ENCODE assay signal across 9 mouse cellular contexts in the genomic region with DNA sequence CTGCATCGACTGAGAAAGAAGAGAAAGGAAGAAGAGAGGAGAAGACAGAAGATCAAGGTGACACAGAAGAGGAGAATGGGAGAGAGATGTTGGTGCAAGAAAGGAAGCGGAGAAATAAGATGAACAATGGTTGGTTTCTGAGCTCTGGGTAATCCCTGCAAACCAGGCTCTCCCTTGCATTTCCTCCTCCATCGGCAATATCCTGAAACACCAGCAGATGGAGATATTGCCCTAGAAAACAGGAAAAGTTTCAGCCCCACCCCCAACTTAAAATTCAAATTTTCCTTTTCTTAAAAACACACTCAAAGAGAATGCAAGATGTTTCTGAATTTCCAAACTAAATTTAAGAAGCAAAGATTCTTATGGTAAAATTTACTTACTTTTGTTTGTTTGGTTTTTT. TPM values are rescaled to one million over a fixed set of nuclear protein-coding genes. Genes with fewer than 3 reads are reported as not detected.
DNase-seq lines count a peak whose midpoint lies in the region; ATAC-seq and TF ChIP-seq lines count a peak whose summit lies in the region.
"Had no signal": no experiment of that assay in that cellular context is flagged by ENCODE, and none has a peak within 500 bp of the region (broad histone marks: within the 10 kb centered on the region; RNA-seq: fewer than 3 reads in every experiment).

No protein-coding gene starts in this region.

- H3K9me3 ChIP-seq in heart, embryonic 12.5 days (replicated peaks), result no peaks in the 10 kb centered on the region
- H3K9me3 ChIP-seq in embryonic facial prominence, embryonic 14.5 days (ENCODE audit: control insufficient read depth, low read length), result no peaks in the 10 kb centered on the region
- no peaks in the 10 kb centered on the region for H3K9me3 ChIP-seq in midbrain, embryonic 14.5 days (ENCODE audit: control insufficient read depth, low read length)
- H3K9me3 ChIP-seq: embryonic facial prominence, embryonic 12.5 days had no signal

- H3K27ac ChIP-seq in heart, embryonic 12.5 days (ENCODE audit: poor library complexity, severe bottlenecking), result no peak overlapping the region
- no peak overlapping the region for H3K27ac ChIP-seq in embryonic facial prominence, embryonic 14.5 days (replicated peaks; ENCODE audit: low read depth, low read length)
- H3K27ac ChIP-seq in layer of hippocampus, adult 2 months, result no peak overlapping the region
- H3K27ac ChIP-seq in midbrain, embryonic 14.5 days (replicated peaks; ENCODE audit: low read depth, low read length), result no peak overlapping the region
- H3K27ac ChIP-seq: embryonic facial prominence, embryonic 12.5 days had no signal

- H3ac ChIP-seq in C2C12 (ENCODE audit: control insufficient read depth, insufficient read length, low read depth), result no peak overlapping the region

- no peaks in the 10 kb centered on the region; the same call in 1 of the 2 replicates for H3K36me3 ChIP-seq in heart, embryonic 12.5 days
- H3K36me3 ChIP-seq in C2C12 (ENCODE audit: control insufficient read depth, insufficient read depth), result no peaks in the 10 kb centered on the region
- H3K36me3 ChIP-seq in embryonic facial prominence, embryonic 14.5 days (ENCODE audit: control insufficient read depth, insufficient read depth, low read length), result no peaks in the 10 kb centered on the region
- no peaks in the 10 kb centered on the region for H3K36me3 ChIP-seq in midbrain, embryonic 14.5 days (ENCODE audit: control insufficient read depth, insufficient read depth, low read length)
- H3K36me3 ChIP-seq: embryonic facial prominence, embryonic 12.5 days had no signal

- H3K9ac ChIP-seq in heart, embryonic 12.5 days, result no peak overlapping the region
- H3K9ac ChIP-seq in embryonic facial prominence, embryonic 14.5 days (ENCODE audit: low read depth, low read length), result no peak overlapping the region
- no peak overlapping the region for H3K9ac ChIP-seq in midbrain, embryonic 14.5 days (replicated peaks; ENCODE audit: low read length)
- H3K9ac ChIP-seq: embryonic facial prominence, embryonic 12.5 days had no signal

- H3K79me2 ChIP-seq in C2C12 (ENCODE audit: control insufficient read depth, insufficient read depth), result peaks cover 32% of the 10 kb centered on the region

- H3K4me1 ChIP-seq in heart, embryonic 12.5 days (replicated peaks), result peaks cover 27% of the 10 kb centered on the region
- peaks cover 11% of the 10 kb centered on the region; the same call in 1 of the 2 replicates for H3K4me1 ChIP-seq in embryonic facial prominence, embryonic 14.5 days (ENCODE audit: control insufficient read depth, insufficient read depth, low read length)
- peaks cover 23% of the 10 kb centered on the region for H3K4me1 ChIP-seq in midbrain, embryonic 14.5 days (ENCODE audit: control insufficient read depth, insufficient read depth, low read length)

- peak; percentile 2 for TF ChIP-seq CTCF in C2C12 (IDR thresholded peaks at IDR 0.05; ENCODE audit: control insufficient read depth, insufficient read depth, insufficient read length)
- TF ChIP-seq CTCF in layer of hippocampus, adult 2 months (conservative IDR thresholded peaks at IDR 0.05), result peak; percentile 91

- peak; percentile 25 to 70 for DNase-seq in heart, adult 9 months (ENCODE audit: low spot score in 2 of 2)
- DNase-seq in adipocyte (ENCODE audit: low spot score), result peak; percentile 78
- peak; percentile 41 for DNase-seq in embryonic facial prominence, embryonic 14.5 days (ENCODE audit: low spot score)
- DNase-seq in layer of hippocampus, adult 2 months (ENCODE audit: low spot score in 2 of 2), result peak; percentile 51 to 74
- peak; percentile 84 for DNase-seq in midbrain, embryonic 14.5 days
- DNase-seq in yolk sac, embryonic 10.5 days (ENCODE audit: low spot score), result peak; percentile 26

- H3K4me2 ChIP-seq in heart, embryonic 12.5 days, result no peak overlapping the region
- H3K4me2 ChIP-seq in embryonic facial prominence, embryonic 14.5 days (ENCODE audit: low read depth, low read length), result no peak overlapping the region
- no peak overlapping the region for H3K4me2 ChIP-seq in midbrain, embryonic 14.5 days (ENCODE audit: low read length)
- H3K4me2 ChIP-seq: embryonic facial prominence, embryonic 12.5 days had no signal

- WGBS in heart, embryonic 12.5 days, result 6% methylated on average over 3 of the region's 3 CpGs
- WGBS in embryonic facial prominence, embryonic 14.5 days, result 8% methylated on average over 3 of the region's 3 CpGs
- WGBS in midbrain, embryonic 14.5 days, result 3% methylated on average over 3 of the region's 3 CpGs

- no peak overlapping the region for H3K4me3 ChIP-seq in heart, embryonic 12.5 days
- no peak overlapping the region for H3K4me3 ChIP-seq in C2C12 (ENCODE audit: insufficient read depth, poor library complexity, severe bottlenecking)
- H3K4me3 ChIP-seq in embryonic facial prominence, embryonic 14.5 days (ENCODE audit: low read depth, low read length), result no peak overlapping the region
- H3K4me3 ChIP-seq in layer of hippocampus, adult 2 months, result no peak overlapping the region
- H3K4me3 ChIP-seq in midbrain, embryonic 14.5 days (replicated peaks; ENCODE audit: low read depth, low read length), result no peak overlapping the region
- H3K4me3 ChIP-seq: embryonic facial prominence, embryonic 12.5 days had no signal

- no peak for ATAC-seq in heart, embryonic 12.5 days (ENCODE audit: insufficient number of reproducible peaks, low FRiP score)
- ATAC-seq in embryonic facial prominence, embryonic 14.5 days (ENCODE audit: low read depth), result no peak
- no peak for ATAC-seq in midbrain, embryonic 14.5 days (ENCODE audit: low FRiP score, low TSS enrichment)

- H3K79me3 ChIP-seq in C2C12 (ENCODE audit: low read depth), result peaks cover 19% of the 10 kb centered on the region

- H3K27me3 ChIP-seq in heart, embryonic 12.5 days (replicated peaks), result no peaks in the 10 kb centered on the region
- H3K27me3 ChIP-seq in C2C12 (ENCODE audit: control insufficient read depth, insufficient read depth, insufficient read length), result no peaks in the 10 kb centered on the region
- H3K27me3 ChIP-seq in embryonic facial prominence, embryonic 14.5 days (replicated peaks; ENCODE audit: control insufficient read depth, insufficient read depth, low read length), result no peaks in the 10 kb centered on the region
- no peaks in the 10 kb centered on the region for H3K27me3 ChIP-seq in midbrain, embryonic 14.5 days (ENCODE audit: control insufficient read depth, insufficient read depth, low read length)
- H3K27me3 ChIP-seq: embryonic facial prominence, embryonic 12.5 days had no signal

TF ChIP-seq in C2C12, 6 proteins besides CTCF, POLR2A, EP300 and RAD21:
- TF ChIP-seq FOSL1 (IDR thresholded peaks at IDR 0.05; ENCODE audit: insufficient read depth, low read length, poor library complexity, severe bottlenecking) (no peak), USF1 (IDR thresholded peaks at IDR 0.05; ENCODE audit: low read depth) (no peak), MYOG (IDR thresholded peaks at IDR 0.05; ENCODE audit: control insufficient read depth, extremely low read depth, insufficient read length) (no peak), MYOD1 (IDR thresholded peaks at IDR 0.05; ENCODE audit: control insufficient read depth, insufficient read length, low read depth) (no peak), CEBPB (IDR thresholded peaks at IDR 0.05; ENCODE audit: low read depth) (no peak), MAX (IDR thresholded peaks at IDR 0.05) (no peak)

RNA-seq across cellular contexts. Expression of a gene that starts 2.8 kb away (rescaled TPM):
- 52.1 and 63.0 TPM in 2 replicates for polyA plus RNA-seq in heart, embryonic 12.5 days (2016; fragmentation: Nextera tagmentation; extraction: Ambion mirVana)
- 29.0 TPM for polyA plus RNA-seq in C2C12 (2012; fragmentation: generic; extraction: Trizol)
- 33.4 and 33.7 TPM in 2 replicates for polyA plus RNA-seq in embryonic facial prominence, embryonic 14.5 days (2014; fragmentation: Nextera tagmentation; extraction: Ambion mirVana)
- total RNA-seq in layer of hippocampus, adult 2 months (2021), result 10 to 100 TPM; 11.3 to 12.8 TPM
- polyA plus RNA-seq in midbrain, embryonic 14.5 days (2014; fragmentation: Nextera tagmentation; extraction: Ambion mirVana), result 33.3 and 39.6 TPM in 2 replicates

RNA-seq across cellular contexts. Expression of a gene that starts 3.4 kb away (rescaled TPM):
- polyA plus RNA-seq in heart, embryonic 12.5 days (2016; fragmentation: Nextera tagmentation; extraction: Ambion mirVana), result 19.5 and 20.4 TPM in 2 replicates
- 4.7 TPM for polyA plus RNA-seq in C2C12 (2012; fragmentation: generic; extraction: Trizol)
- 21.0 and 22.4 TPM in 2 replicates for polyA plus RNA-seq in embryonic facial prominence, embryonic 14.5 days (2014; fragmentation: Nextera tagmentation; extraction: Ambion mirVana)
- 10 to 100 TPM in 1 of 2 experiments, 1 to 10 TPM in 1; 9.3 to 10.1 TPM for total RNA-seq in layer of hippocampus, adult 2 months (2021)
- 45.7 and 55.5 TPM in 2 replicates for polyA plus RNA-seq in midbrain, embryonic 14.5 days (2014; fragmentation: Nextera tagmentation; extraction: Ambion mirVana)

RNA-seq across cellular contexts. Expression of a gene that starts 34.4 kb away (rescaled TPM):
- 89.0 and 89.3 TPM in 2 replicates for polyA plus RNA-seq in heart, embryonic 12.5 days (2016; fragmentation: Nextera tagmentation; extraction: Ambion mirVana)
- 24.0 TPM for polyA plus RNA-seq in C2C12 (2012; fragmentation: generic; extraction: Trizol)
- polyA plus RNA-seq in embryonic facial prominence, embryonic 14.5 days (2014; fragmentation: Nextera tagmentation; extraction: Ambion mirVana), result 40.7 and 48.6 TPM in 2 replicates
- total RNA-seq in layer of hippocampus, adult 2 months (2021), result 10 to 100 TPM; 26.2 to 29.2 TPM
- polyA plus RNA-seq in midbrain, embryonic 14.5 days (2014; fragmentation: Nextera tagmentation; extraction: Ambion mirVana), result 18.2 and 20.7 TPM in 2 replicates

Comparison
In these comparisons a context has a peak if more than half of its experiments do, and no peak if none do; other contexts are left out.
1. DNase-seq: peak in every context shown above with its lines; median percentile 84 in midbrain, embryonic 14.5 days; 78 in adipocyte; 62 in layer of hippocampus, adult 2 months; 48 in heart, adult 9 months; 41 in embryonic facial prominence, embryonic 14.5 days; 26 in yolk sac, embryonic 10.5 days.